Mouse (Mus musculus): ENCODE data around the gene Igll1. TPM values are rescaled to one million over a fixed set of nuclear protein-coding genes. Genes with fewer than 3 reads are reported as not detected.
A peak's percentile ranks its signal among the peaks of the same experiment; 100 is the strongest.
"Not testable (repeated sequence)": the region's sequence is repeated elsewhere in the genome, so short reads cannot be mapped to it uniquely, and the experiment has no call there.

Gene Igll1
- total RNA-seq, 2 experiments from 2014 or later: not detected

- DNase-seq (ENCODE audit: low spot score in 2 of 2): no peak
- intact Hi-C loops (cut with DNase I): loop anchor here (10.0 kb wide), 1 partner anchor 252 kb away; the partner anchor contains the start of gene Fgd4
Observed at GRCm38 (mm10) chr16:16856731-16857476, 6.9 kb downstream of the Igll1 start.

- intact Hi-C loops (cut with DNase I): loop anchor here (10.0 kb wide), 1 partner anchor 251 kb away; the partner anchor contains the start of gene Fgd4
- not testable (repeated sequence) for DNase-seq (ENCODE audit: low spot score in 2 of 2)
Observed at GRCm38 (mm10) chr16:16856054-16856453, 7.7 kb downstream of the Igll1 start.

GRCm38 (mm10) chr16:16855541-16855940 lies 8.2 kb downstream of the Igll1 start:
- no peak for DNase-seq (ENCODE audit: low spot score in 2 of 2)
- intact Hi-C loops (cut with DNase I): loop anchor here (10.0 kb wide), 1 partner anchor 251 kb away; the partner anchor contains the start of gene Fgd4

- DNase-seq (ENCODE audit: low spot score in 2 of 2): no peak
- intact Hi-C loops (cut with DNase I): loop anchor here (10.0 kb wide), 1 partner anchor 250 kb away; the partner anchor contains the start of gene Fgd4
Observed at GRCm38 (mm10) chr16:16854836-16855235, 8.9 kb downstream of the Igll1 start.

- intact Hi-C loops (cut with DNase I): loop anchor here (10.0 kb wide), 1 partner anchor 248 kb away; the partner anchor contains the start of gene Fgd4
- DNase-seq (ENCODE audit: low spot score in 2 of 2): no peak
Observed at GRCm38 (mm10) chr16:16852411-16852810, 11.4 kb downstream of the Igll1 start.

GRCm38 (mm10) chr16:16849196-16849595 lies 14.6 kb downstream of the Igll1 start:
- intact Hi-C loops (cut with DNase I): no loop called here
- DNase-seq (ENCODE audit: low spot score in 2 of 2): no peak

- no peak for DNase-seq (ENCODE audit: low spot score in 2 of 2)
- intact Hi-C loops (cut with DNase I): no loop called here
Observed at GRCm38 (mm10) chr16:16829671-16830070, 34.1 kb downstream of the Igll1 start.

GRCm38 (mm10) chr16:16828757-16829615 lies 34.8 kb downstream of the Igll1 start, which contains the start of gene Spag6l:
Spag6l (minus strand) TSS chr16:16829456.
- DNase-seq (ENCODE audit: low spot score in 2 of 2): peak; percentile 34 to 37
- intact Hi-C loops (cut with DNase I): no loop called here

- intact Hi-C loops (cut with DNase I): no loop called here
- DNase-seq (ENCODE audit: low spot score in 2 of 2): no peak
Observed at GRCm38 (mm10) chr16:16826223-16826622, 37.6 kb downstream of the Igll1 start.

- no peak for DNase-seq (ENCODE audit: low spot score in 2 of 2)
- intact Hi-C loops (cut with DNase I): no loop called here
Observed at GRCm38 (mm10) chr16:16825476-16825875, 38.3 kb downstream of the Igll1 start.

Other genes with a start within 250 kb of the Igll1 start
- not detected for gene Olfr19, start 187.6 kb downstream of the Igll1 start, total RNA-seq (2021)
- 1 to 10 TPM; 6.0 to 6.9 TPM for gene Spag6l, start 34.5 kb downstream of the Igll1 start, total RNA-seq (2021)
- gene Top3b, start 6.8 kb upstream of the Igll1 start, total RNA-seq (2021): 10 to 100 TPM; 53.3 to 76.9 TPM
- under 1 TPM in 1 of 2 experiments, not detected in 1; 0.77 TPM for gene Vpreb1, start 6.9 kb upstream of the Igll1 start, total RNA-seq (2021)
- gene Ppm1f, start 32.5 kb upstream of the Igll1 start, total RNA-seq (2021): 10 to 100 TPM; 44.9 to 52.7 TPM
- gene Mapk1, start 119.4 kb upstream of the Igll1 start, total RNA-seq (2021): 100 to 1,000 TPM; 478 to 491 TPM
- gene Ypel1, start 205.7 kb upstream of the Igll1 start, total RNA-seq (2021): 10 to 100 TPM; 42.6 TPM
- 10 to 100 TPM; 76.3 to 92.1 TPM for gene Ppil2, start 247.3 kb upstream of the Igll1 start, total RNA-seq (2021)